Mouse (Mus musculus) spleen, embryonic (tissue): ENCODE measurements around the gene Ercc5.

Experiments
- CTCF ChIA-PET: fragments of 350-600 bp; sonication (Branson Sonifier 250); formaldehyde crosslinking; loops from one replicate; lab custom pipeline; 2022; lab: Charles Lee

Gene Ercc5

GRCm38 (mm10) chr1:44172656-44173055 lies 25.1 kb downstream of the Ercc5 start:
- CTCF ChIA-PET, result no interaction called here

DNA sequence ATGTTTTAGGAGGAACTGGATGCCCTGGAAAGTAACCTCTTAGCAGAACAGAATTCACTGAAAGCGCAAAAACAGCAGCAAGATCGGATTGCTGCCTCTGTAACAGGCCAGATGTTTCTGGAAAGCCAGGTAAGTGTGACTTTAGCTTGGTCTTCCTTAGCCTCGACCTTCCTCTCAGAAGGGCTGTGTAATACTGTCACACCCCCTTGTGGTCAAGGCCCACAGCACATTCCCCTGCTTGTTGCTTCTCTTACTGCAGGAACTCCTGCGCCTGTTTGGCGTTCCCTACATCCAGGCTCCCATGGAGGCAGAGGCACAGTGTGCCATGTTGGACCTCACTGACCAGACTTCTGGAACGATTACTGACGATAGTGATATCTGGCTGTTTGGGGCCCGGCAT lies 26.4 kb downstream of the Ercc5 start:
- CTCF ChIA-PET, result no interaction called here

GRCm38 (mm10) chr1:44178086-44178485 lies 30.5 kb downstream of the Ercc5 start:
- CTCF ChIA-PET, result interaction anchor here (0.6 kb wide), 1 partner anchor 9 kb away, joined by 4 read pairs; no protein-coding TSS in a partner anchor

DNA sequence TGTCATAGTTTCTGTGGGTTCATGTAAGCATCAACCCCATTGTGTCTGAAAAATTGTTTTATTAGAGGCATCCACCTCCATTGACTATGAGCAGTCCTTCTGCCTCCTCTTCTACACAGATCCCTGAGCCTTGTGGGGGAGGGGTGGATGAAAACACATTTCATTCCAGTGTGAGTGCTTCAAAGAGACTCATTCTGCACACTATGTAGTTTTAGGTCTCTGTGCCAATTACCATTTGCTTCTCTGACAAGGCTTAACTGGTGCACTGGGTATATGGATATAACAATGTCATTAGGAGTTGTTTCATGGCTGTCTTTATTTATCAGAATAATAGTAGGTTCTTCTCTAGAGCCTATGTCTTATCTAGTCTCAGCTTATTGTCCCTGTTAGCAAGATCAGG lies 38.9 kb downstream of the Ercc5 start:
- CTCF ChIA-PET, result no interaction called here

DNA sequence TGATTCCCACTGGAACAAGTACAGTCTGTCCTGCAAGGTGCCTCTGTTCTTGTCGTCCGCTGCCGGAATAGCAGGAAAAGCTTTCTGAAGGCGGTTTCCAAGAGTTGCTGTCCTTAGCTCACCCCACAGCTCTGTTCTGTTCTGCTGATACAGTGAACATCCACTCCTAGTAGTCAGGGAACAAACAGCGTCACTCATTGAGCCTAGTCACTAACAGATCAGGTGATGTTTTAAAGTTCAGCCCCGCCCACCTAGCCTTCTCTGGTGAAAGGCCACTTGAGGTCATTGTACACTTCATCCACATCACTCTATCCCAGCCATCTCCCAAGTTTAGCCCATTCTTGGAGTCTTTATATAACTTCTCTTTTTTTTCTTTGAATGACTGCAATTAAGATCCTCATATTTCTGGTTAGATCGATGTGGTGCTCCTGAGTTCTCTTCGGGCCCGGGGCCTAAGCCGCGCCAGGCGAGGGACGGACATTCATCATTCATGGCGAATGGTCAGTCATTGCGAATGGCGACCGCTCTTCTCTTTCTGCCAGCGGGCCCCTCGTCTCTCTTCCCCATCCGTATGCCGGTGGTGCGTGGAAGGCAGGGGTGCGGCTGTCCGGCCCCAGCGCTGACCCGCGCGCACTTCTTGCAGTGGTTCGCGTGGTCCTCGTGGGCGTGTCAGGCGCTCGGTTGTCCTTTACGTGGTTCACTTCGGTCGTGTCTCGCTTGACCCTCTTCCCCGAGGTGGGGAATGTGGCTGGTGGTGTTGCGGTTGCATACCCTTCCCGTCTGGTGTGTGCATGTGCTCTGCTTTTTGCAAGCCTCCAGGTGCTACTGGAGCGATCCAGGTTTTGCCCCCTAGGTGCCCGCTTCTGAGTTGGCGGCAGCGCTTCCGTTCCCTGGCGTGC lies 51.0 kb downstream of the Ercc5 start:
- CTCF ChIA-PET, result no interaction called here

DNA sequence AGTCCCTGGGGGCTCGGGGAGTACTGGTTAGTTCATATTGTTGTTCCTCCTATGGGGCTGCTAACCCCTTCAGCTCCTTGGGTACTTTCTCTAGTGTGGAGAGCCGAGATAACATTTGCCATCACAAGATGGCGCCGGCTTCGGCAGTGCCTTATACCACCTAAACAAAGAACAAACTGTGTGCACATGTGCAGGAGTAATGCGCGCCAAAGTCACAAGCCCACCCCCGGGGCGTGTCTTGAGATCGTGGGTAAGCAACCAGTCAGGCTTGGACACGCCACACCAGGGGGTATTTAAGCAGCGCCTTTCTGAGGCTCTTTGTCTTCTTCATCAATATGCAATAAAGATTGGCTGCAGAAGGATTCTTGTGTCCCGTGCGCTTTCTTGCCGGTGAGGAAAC lies 55.3 kb downstream of the Ercc5 start:
- CTCF ChIA-PET, result no interaction called here

- CTCF ChIA-PET, result no interaction called here
Measured at GRCm38 (mm10) chr1:44214443-44214842, 66.9 kb downstream of the Ercc5 start.

DNA sequence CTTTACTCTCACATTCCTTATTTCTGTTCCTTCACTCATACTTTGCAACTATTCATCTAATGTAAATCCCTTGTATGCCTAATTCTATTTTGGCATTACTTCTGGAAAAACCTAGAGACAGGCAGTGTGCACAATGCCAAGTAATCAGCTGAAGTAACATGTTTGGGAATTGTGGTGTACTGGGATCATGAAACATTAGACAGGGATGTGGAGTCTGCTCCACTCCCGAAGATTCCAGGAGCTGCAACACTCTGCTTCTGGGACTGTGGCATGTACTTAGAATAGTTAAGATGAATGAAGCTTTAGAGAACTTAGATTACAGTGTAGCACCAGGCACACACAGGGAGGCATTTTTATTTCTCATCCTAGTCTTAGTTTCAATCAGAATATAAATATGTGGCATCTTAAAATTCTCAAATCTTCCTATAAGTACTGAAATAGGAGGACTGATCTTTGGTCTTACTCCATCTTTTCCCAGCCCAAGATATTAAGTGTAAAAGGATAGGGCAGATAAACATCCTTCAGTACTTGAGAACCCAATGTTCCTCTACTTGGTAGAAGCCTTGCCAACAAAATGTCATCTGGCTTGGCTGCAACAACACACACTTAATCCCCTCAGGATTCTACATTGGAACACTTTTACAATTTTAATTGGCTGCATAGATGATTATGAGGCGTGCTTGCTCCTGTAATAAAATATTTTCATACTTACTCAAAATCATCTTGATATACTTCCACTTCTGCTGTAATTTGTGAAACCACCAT lies 69.0 kb downstream of the Ercc5 start:
- CTCF ChIA-PET, result no interaction called here

- CTCF ChIA-PET, result no interaction called here
Measured at GRCm38 (mm10) chr1:44217118-44217517, 69.6 kb downstream of the Ercc5 start.

- CTCF ChIA-PET, result no interaction called here
Measured at GRCm38 (mm10) chr1:44218876-44219275, 71.3 kb downstream of the Ercc5 start, which contains the start of gene Mettl21e. TSS of gene Mettl21e (minus strand) at chr1:44218961.

GRCm38 (mm10) chr1:44229044-44229443 lies 81.5 kb downstream of the Ercc5 start:
- CTCF ChIA-PET, result no interaction called here
